Mouse (Mus musculus) kidney, postnatal 14 days (tissue): ENCODE results near the gene Rnf144b.

Experiments used
- DNase-seq: peaks from one replicate; pipeline ENCODE4 v3.0.0; 2022; ENCODE audit warnings: mixed read lengths

Rnf144b gene

GRCm38 (mm10) chr13:47122537-47123430 lies at the start of gene Rnf144b:
Gene Rnf144b, plus strand, starts transcription at chr13:47122656.
- DNase-seq = peak; percentile 58

- no peak for DNase-seq
These were observed 46.3 kb upstream of the Rnf144b start for GRCm38 (mm10) chr13:47076156-47076555.

GRCm38 (mm10) chr13:47077367-47077766 lies 45.1 kb upstream of the Rnf144b start:
- no peak for DNase-seq

- DNase-seq = no peak
These were observed 43.7 kb upstream of the Rnf144b start for GRCm38 (mm10) chr13:47078799-47079198.

GRCm38 (mm10) chr13:47080905-47081505 lies 41.5 kb upstream of the Rnf144b start:
- DNase-seq = no peak

GRCm38 (mm10) chr13:47088433-47088832 lies 34.0 kb upstream of the Rnf144b start:
- no peak for DNase-seq

GRCm38 (mm10) chr13:47089271-47089670 lies 33.2 kb upstream of the Rnf144b start:
- no peak for DNase-seq

GRCm38 (mm10) chr13:47093791-47094190 lies 28.7 kb upstream of the Rnf144b start:
- DNase-seq = no peak

GRCm38 (mm10) chr13:47096591-47096990 lies 25.9 kb upstream of the Rnf144b start:
- DNase-seq = no peak

- DNase-seq = no peak
These were observed 23.2 kb upstream of the Rnf144b start for GRCm38 (mm10) chr13:47099265-47099664.

- no peak for DNase-seq
These were observed 21.9 kb upstream of the Rnf144b start for GRCm38 (mm10) chr13:47100587-47100986.

GRCm38 (mm10) chr13:47104146-47104545 lies 18.3 kb upstream of the Rnf144b start:
- peak; percentile 38 for DNase-seq

- peak; percentile 25 for DNase-seq
These were observed 17.5 kb upstream of the Rnf144b start for GRCm38 (mm10) chr13:47104856-47105541.

GRCm38 (mm10) chr13:47105711-47106579 lies 16.5 kb upstream of the Rnf144b start, which contains the start of gene Dek:
Gene Dek, minus strand, starts transcription at chr13:47106201.
- peak; percentile 93 for DNase-seq

- no peak for DNase-seq
These were observed 15.9 kb upstream of the Rnf144b start for GRCm38 (mm10) chr13:47106580-47106888.

GRCm38 (mm10) chr13:47109239-47109638 lies 13.2 kb upstream of the Rnf144b start:
- no peak for DNase-seq

- no peak for DNase-seq
These were observed 11.3 kb upstream of the Rnf144b start for GRCm38 (mm10) chr13:47111185-47111584.

- no peak for DNase-seq
These were observed 10.4 kb upstream of the Rnf144b start for GRCm38 (mm10) chr13:47112056-47112455.

GRCm38 (mm10) chr13:47112924-47113323 lies 9.5 kb upstream of the Rnf144b start:
- no peak for DNase-seq

- DNase-seq = no peak
These were observed 6.5 kb upstream of the Rnf144b start for GRCm38 (mm10) chr13:47116000-47116399.

- no peak for DNase-seq
These were observed 1.0 kb upstream of the Rnf144b start for GRCm38 (mm10) chr13:47121333-47121889.

- DNase-seq = peak; percentile 19
These were observed 2.0 kb downstream of the Rnf144b start for GRCm38 (mm10) chr13:47124449-47124848.
